Mouse (Mus musculus) ES-E14 (cell line): Measurements from ENCODE around the gene Capn11. TPM values are rescaled to one million over a fixed set of nuclear protein-coding genes. Genes with fewer than 3 reads are reported as not detected.

Source experiments
- DNase-seq: peaks from one replicate; pipeline ENCODE4 v3.0.0-alpha.2; 2013; ENCODE audit warnings: low read depth, low spot score
- H3K27ac ChIP-seq: 2 replicates; pipeline ENCODE4 v1.5.1; 2012; ENCODE audit warnings: low read depth, mild to moderate bottlenecking, low read length, moderate library complexity, mixed read lengths; ENCODE audit not compliant: poor library complexity, insufficient read depth, severe bottlenecking
- H3K36me3 ChIP-seq: 2 replicates; pipeline ENCODE4 v1.6.1; 2012; ENCODE audit warnings: mild to moderate bottlenecking, low read length, moderate library complexity, mixed read lengths; ENCODE audit not compliant: control insufficient read depth, poor library complexity, insufficient read depth, severe bottlenecking
- H3K4me1 ChIP-seq, 2 experiments: fragments of 150-350 bp in 1 of 2; sonication (generic) in 1 of 2; 2 replicates each; pipeline ENCODE4 v1.6.1; 2012; ENCODE audit warnings: low read length in 2 of 2, mild to moderate bottlenecking in 1 of 2, mixed read lengths in 1 of 2; ENCODE audit not compliant: control insufficient read depth in 2 of 2, insufficient read depth in 2 of 2, poor library complexity in 1 of 2
- H3K4me3 ChIP-seq, 2 experiments: fragments of 150-350 bp in 1 of 2; sonication (generic) in 1 of 2; 2 replicates each; pipeline ENCODE4 v1.5.1; 2012; ENCODE audit warnings: low read length in 2 of 2, low read depth in 1 of 2, mild to moderate bottlenecking in 1 of 2, mixed read lengths in 1 of 2; ENCODE audit not compliant: insufficient read depth in 1 of 2, poor library complexity in 1 of 2, severe bottlenecking in 1 of 2
- H3K9ac ChIP-seq: 2 replicates; pipeline ENCODE4 v1.6.1; 2012; ENCODE audit warnings: low read depth, mild to moderate bottlenecking, low read length, mixed read lengths; ENCODE audit not compliant: poor library complexity, insufficient read depth, severe bottlenecking
- H3K9me3 ChIP-seq: fragments of 150-350 bp; sonication (generic); 2 replicates; pipeline ENCODE4 v1.6.1; 2012; ENCODE audit warnings: low read depth, mild to moderate bottlenecking, low read length; ENCODE audit not compliant: control insufficient read depth, insufficient read depth
- CHD2 ChIP-seq: IDR thresholded peaks from 2 replicates; pipeline ENCODE4 v1.6.1; 2014; ENCODE audit warnings: mild to moderate bottlenecking, low read depth, low read length, inconsistent platforms
- HCFC1 ChIP-seq: IDR thresholded peaks from 2 replicates; pipeline ENCODE4 v1.6.1; 2012; ENCODE audit warnings: low read length, inconsistent platforms, borderline replicate concordance; ENCODE audit not compliant: insufficient read depth
- MAFK ChIP-seq: IDR thresholded peaks from 2 replicates; pipeline ENCODE4 v1.6.1; 2014; ENCODE audit warnings: mild to moderate bottlenecking, low read depth, low read length, inconsistent platforms; ENCODE audit not compliant: insufficient read depth
- ZC3H11A ChIP-seq: IDR thresholded peaks from 2 replicates; pipeline ENCODE4 v1.6.1; 2012; ENCODE audit warnings: low read depth, mild to moderate bottlenecking, inconsistent platforms, low read length, borderline replicate concordance
- ZNF384 ChIP-seq: IDR thresholded peaks from 2 replicates; pipeline ENCODE4 v1.6.1; 2012; ENCODE audit warnings: low read depth, low read length, inconsistent platforms
- in situ Hi-C, 2 experiments: fragments of 600-800 bp; cut with MboI; formaldehyde crosslinking; loops; one replicate each; pipeline ENCODE4 v1.15.1; 2025; ENCODE audit warnings: low sequenced_read_pairs in 2 of 2, inconsistent platforms in 1 of 2; ENCODE audit not compliant: unreplicated experiment in 2 of 2
- total RNA-seq: library from RNA; depleted of rRNA; stranded (reverse); fragments of 300-350 nt; gene quantifications from 2 replicates; pipeline ENCODE4 v1.2.3, GENCODE M21; 2012

Gene Capn11
- total RNA-seq, 1 experiment: not detected

- no peak for TF ChIP-seq MAFK
- TF ChIP-seq CHD2: no peak
- no peak for TF ChIP-seq ZC3H11A
- TF ChIP-seq HCFC1: no peak
- TF ChIP-seq ZNF384: no peak
- in situ Hi-C loops: no loop called here
- DNase-seq: peak; percentile 80
- Histone ChIP-seq H3K4me3 (peak within 1 kb of the TSS; percentile 75 to 93), H3K4me1 (peaks cover 7 to 9% of the 10 kb centered on the region in 2 experiments; a peak in 1 of 4 replicates), H3K9me3 (no peaks in the 10 kb centered on the region), H3K36me3 (no peaks in the 10 kb centered on the region), H3K9ac (peak within 1 kb of the TSS; percentile 78), H3K27ac (peak within 1 kb of the TSS; percentile 0; the same call in 1 of the 2 replicates)
These were observed 27.0 kb upstream of the Capn11 start, which contains the start of gene Mrpl14 for GRCm38 (mm10) chr17:45686093-45686619. Mrpl14 (plus strand) TSS chr17:45686322.

GRCm38 (mm10) chr17:45685171-45686092 is 26.3 kb upstream of the Capn11 start:
- H3K27ac ChIP-seq: peak overlapping the region; percentile 0; the same call in 1 of the 2 replicates
- in situ Hi-C loops: no loop called here
- H3K36me3 ChIP-seq: no peaks in the 10 kb centered on the region
- peak overlapping the region; percentile 66 to 93 for H3K4me3 ChIP-seq
- TF ChIP-seq MAFK (no peak), ZNF384 (no peak; the same call in none of the 2 replicates), CHD2 (no peak), HCFC1 (no peak), ZC3H11A (no peak)
- DNase-seq: no peak
- H3K9me3 ChIP-seq: no peaks in the 10 kb centered on the region
- H3K9ac ChIP-seq: peak overlapping the region; percentile 55
- peaks cover 7 to 12% of the 10 kb centered on the region in 2 experiments; a peak in 2 of 4 replicates for H3K4me1 ChIP-seq

GRCm38 (mm10) chr17:45684667-45685131 is 25.6 kb upstream of the Capn11 start:
- peaks cover 7 to 12% of the 10 kb centered on the region in 2 experiments; a peak in 2 of 4 replicates for H3K4me1 ChIP-seq
- H3K9ac ChIP-seq: peak overlapping the region; percentile 55
- in situ Hi-C loops: no loop called here
- H3K4me3 ChIP-seq: peak overlapping the region; percentile 66 to 93
- no peak for DNase-seq
- no peaks in the 10 kb centered on the region for H3K9me3 ChIP-seq
- H3K27ac ChIP-seq: no peak overlapping the region
- TF ChIP-seq MAFK: no peak
- no peak for TF ChIP-seq ZC3H11A
- no peak for TF ChIP-seq HCFC1
- TF ChIP-seq CHD2: no peak
- no peak for TF ChIP-seq ZNF384
- no peaks in the 10 kb centered on the region for H3K36me3 ChIP-seq

- no peak for DNase-seq
- Histone ChIP-seq H3K9me3 (no peaks in the 10 kb centered on the region), H3K36me3 (peaks cover 3% of the 10 kb centered on the region; the same call in 1 of the 2 replicates), H3K27ac (no peak overlapping the region), H3K4me1 (peaks cover 7 to 15% of the 10 kb centered on the region in 2 experiments; a peak in 2 of 4 replicates), H3K4me3 (no peak overlapping the region), H3K9ac (no peak overlapping the region)
- in situ Hi-C loops: no loop called here
- TF ChIP-seq CHD2 (no peak), MAFK (no peak), ZNF384 (no peak)
These were observed 23.7 kb upstream of the Capn11 start for GRCm38 (mm10) chr17:45682843-45683242.
